Mouse (Mus musculus): ENCODE data around the gene Timp2. TPM values are rescaled to one million over a fixed set of nuclear protein-coding genes. Genes with fewer than 3 reads are reported as not detected.
A peak's percentile ranks its signal among the peaks of the same experiment; 100 is the strongest.

Gene Timp2
- total and polyA plus RNA-seq, 2 experiments from 2014 or later, result 165 to 208 TPM

GRCm38 (mm10) chr11:118266044-118266665, 89.4 kb downstream of the Timp2 start:
- H3K9me3 ChIP-seq (ENCODE audit: low read length), result no peaks in the 10 kb centered on the region
- no peaks in the 10 kb centered on the region for H3K27me3 ChIP-seq (ENCODE audit: insufficient read depth, low read length)
- H3K9ac ChIP-seq, result no peak overlapping the region
- H3K27ac ChIP-seq (ENCODE audit: low read depth, low read length), result no peak overlapping the region
- no peak overlapping the region for H3K4me2 ChIP-seq (ENCODE audit: low read depth)
- WGBS, result 89% methylated on average over 10 of the region's 10 CpGs
- no peak for DNase-seq
- no peak for ATAC-seq
- TF ChIP-seq CTCF (IDR thresholded peaks at IDR 0.05; ENCODE audit: low read depth), result no peak
- H3K4me1 ChIP-seq (ENCODE audit: insufficient read depth), result no peaks in the 10 kb centered on the region
- H3K36me3 ChIP-seq (ENCODE audit: insufficient read depth), result peaks cover 86% of the 10 kb centered on the region
- H3K4me3 ChIP-seq (ENCODE audit: low read depth, low read length), result no peak overlapping the region

- Histone ChIP-seq H3K36me3 (ENCODE audit: insufficient read depth) (peaks cover 89% of the 10 kb centered on the region), H3K4me3 (ENCODE audit: low read depth, low read length) (no peak overlapping the region), H3K4me2 (ENCODE audit: low read depth) (no peak overlapping the region), H3K9me3 (ENCODE audit: low read length) (no peaks in the 10 kb centered on the region), H3K27ac (ENCODE audit: low read depth, low read length) (no peak overlapping the region), H3K4me1 (ENCODE audit: insufficient read depth) (no peaks in the 10 kb centered on the region), H3K27me3 (ENCODE audit: insufficient read depth, low read length) (no peaks in the 10 kb centered on the region), H3K9ac (no peak overlapping the region)
- 95% methylated on average over 11 of the region's 11 CpGs for WGBS
- no peak for TF ChIP-seq CTCF (IDR thresholded peaks at IDR 0.05; ENCODE audit: low read depth)
- ATAC-seq (no peak), DNase-seq (no peak)
Measured at GRCm38 (mm10) chr11:118265621-118266020, 89.9 kb downstream of the Timp2 start.

GRCm38 (mm10) chr11:118263146-118263545, 92.4 kb downstream of the Timp2 start:
- Histone ChIP-seq H3K36me3 (ENCODE audit: insufficient read depth) (peaks cover 95% of the 10 kb centered on the region), H3K27me3 (ENCODE audit: insufficient read depth, low read length) (no peaks in the 10 kb centered on the region), H3K4me1 (ENCODE audit: insufficient read depth) (no peaks in the 10 kb centered on the region), H3K27ac (ENCODE audit: low read depth, low read length) (no peak overlapping the region), H3K9me3 (ENCODE audit: low read length) (no peaks in the 10 kb centered on the region), H3K9ac (no peak overlapping the region), H3K4me2 (ENCODE audit: low read depth) (no peak overlapping the region), H3K4me3 (ENCODE audit: low read depth, low read length) (no peak overlapping the region)
- no peak for TF ChIP-seq CTCF (IDR thresholded peaks at IDR 0.05; ENCODE audit: low read depth)
- DNase-seq (no peak), ATAC-seq (no peak)
- 85% methylated on average over 5 of the region's 5 CpGs for WGBS

- DNase-seq (no peak), ATAC-seq (no peak)
- Histone ChIP-seq H3K9ac (no peak overlapping the region), H3K4me2 (ENCODE audit: low read depth) (no peak overlapping the region), H3K9me3 (ENCODE audit: low read length) (no peaks in the 10 kb centered on the region), H3K27ac (ENCODE audit: low read depth, low read length) (no peak overlapping the region), H3K36me3 (ENCODE audit: insufficient read depth) (peaks cover 80% of the 10 kb centered on the region), H3K27me3 (ENCODE audit: insufficient read depth, low read length) (no peaks in the 10 kb centered on the region), H3K4me3 (ENCODE audit: low read depth, low read length) (no peak overlapping the region), H3K4me1 (ENCODE audit: insufficient read depth) (no peaks in the 10 kb centered on the region)
- WGBS, result 93% methylated on average over 8 of the region's 8 CpGs
- TF ChIP-seq CTCF (IDR thresholded peaks at IDR 0.05; ENCODE audit: low read depth), result no peak
Measured at GRCm38 (mm10) chr11:118260081-118260480, 95.5 kb downstream of the Timp2 start.

GRCm38 (mm10) chr11:118259580-118259979, 96.0 kb downstream of the Timp2 start:
- TF ChIP-seq CTCF (IDR thresholded peaks at IDR 0.05; ENCODE audit: low read depth), result no peak
- DNase-seq (no peak), ATAC-seq (no peak)
- no peak overlapping the region for H3K4me3 ChIP-seq (ENCODE audit: low read depth, low read length)
- no peak overlapping the region for H3K27ac ChIP-seq (ENCODE audit: low read depth, low read length)
- no peak overlapping the region for H3K9ac ChIP-seq
- H3K9me3 ChIP-seq (ENCODE audit: low read length), result no peaks in the 10 kb centered on the region
- H3K4me1 ChIP-seq (ENCODE audit: insufficient read depth), result peaks cover 2% of the 10 kb centered on the region; the same call in 1 of the 2 replicates
- peaks cover 75% of the 10 kb centered on the region for H3K36me3 ChIP-seq (ENCODE audit: insufficient read depth)
- H3K4me2 ChIP-seq (ENCODE audit: low read depth), result no peak overlapping the region
- 97% methylated on average over 8 of the region's 8 CpGs for WGBS
- H3K27me3 ChIP-seq (ENCODE audit: insufficient read depth, low read length), result no peaks in the 10 kb centered on the region

GRCm38 (mm10) chr11:118256371-118256770, 99.2 kb downstream of the Timp2 start:
- peaks cover 43% of the 10 kb centered on the region for H3K36me3 ChIP-seq (ENCODE audit: insufficient read depth)
- 94% methylated on average over 7 of the region's 7 CpGs for WGBS
- no peak overlapping the region for H3K4me3 ChIP-seq (ENCODE audit: low read depth, low read length)
- H3K4me1 ChIP-seq (ENCODE audit: insufficient read depth), result peaks cover 16% of the 10 kb centered on the region
- H3K4me2 ChIP-seq (ENCODE audit: low read depth), result no peak overlapping the region
- H3K27ac ChIP-seq (ENCODE audit: low read depth, low read length), result no peak overlapping the region
- no peak overlapping the region for H3K9ac ChIP-seq
- no peaks in the 10 kb centered on the region for H3K9me3 ChIP-seq (ENCODE audit: low read length)
- no peak for DNase-seq
- H3K27me3 ChIP-seq (ENCODE audit: insufficient read depth, low read length), result no peaks in the 10 kb centered on the region
- TF ChIP-seq CTCF (IDR thresholded peaks at IDR 0.05; ENCODE audit: low read depth), result no peak
- no peak for ATAC-seq

- Histone ChIP-seq H3K4me2 (ENCODE audit: low read depth) (no peak overlapping the region), H3K27me3 (ENCODE audit: insufficient read depth, low read length) (no peaks in the 10 kb centered on the region), H3K4me3 (ENCODE audit: low read depth, low read length) (no peak overlapping the region), H3K9me3 (ENCODE audit: low read length) (no peaks in the 10 kb centered on the region), H3K36me3 (ENCODE audit: insufficient read depth) (peaks cover 24% of the 10 kb centered on the region), H3K9ac (no peak overlapping the region), H3K27ac (ENCODE audit: low read depth, low read length) (peak overlapping the region; percentile 83), H3K4me1 (ENCODE audit: insufficient read depth) (peaks cover 16% of the 10 kb centered on the region)
- 15% methylated on average over 15 of the region's 15 CpGs for WGBS
- ATAC-seq, result peak; percentile 92
- peak; percentile 87 for DNase-seq
- TF ChIP-seq CTCF (IDR thresholded peaks at IDR 0.05; ENCODE audit: low read depth), result no peak
Measured at GRCm38 (mm10) chr11:118254159-118254951, 101.2 kb downstream of the Timp2 start.

Measured in forebrain, postnatal 0 days (tissue).